Mouse (Mus musculus): ENCODE results near the gene Spon1. TPM values are rescaled to one million over a fixed set of nuclear protein-coding genes. Genes with fewer than 3 reads are reported as not detected.

The Spon1 gene
- total and polyA plus RNA-seq, 3 experiments: not detected

DNA sequence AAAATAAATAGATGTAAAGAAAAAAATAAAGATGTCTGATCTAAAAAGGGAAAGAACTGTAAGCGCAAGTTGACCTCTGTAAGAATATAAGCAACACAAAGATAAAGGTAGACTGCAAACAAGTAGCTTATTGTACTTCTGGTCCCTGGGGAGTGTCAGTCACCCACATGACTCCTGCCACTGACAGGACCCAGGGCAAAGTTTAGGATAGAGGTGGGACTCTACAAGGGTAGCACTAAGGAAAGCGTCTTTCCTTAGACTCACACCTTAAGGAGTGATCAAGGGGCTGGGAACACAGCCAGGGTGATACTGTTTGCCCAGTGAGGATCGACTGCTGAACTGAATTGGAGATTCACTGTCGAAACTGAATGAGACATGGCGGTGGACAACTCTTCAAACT, 323.1 kb downstream of the Spon1 start:
- H3K4me1 ChIP-seq (ENCODE audit: control insufficient read depth in 1 of 2, insufficient read depth in 2 of 2, low read length in 2 of 2): no peaks in the 10 kb centered on the region
- H3K9ac ChIP-seq (ENCODE audit: control insufficient read depth, low read depth, low read length, poor library complexity, severe bottlenecking): no peak overlapping the region
- no peak overlapping the region for H3K27ac ChIP-seq (ENCODE audit: control insufficient read depth, low read depth, low read length)
- no peak for DNase-seq (ENCODE audit: low read depth, low spot score)
- TF ChIP-seq MXI1 (IDR thresholded peaks at IDR 0.05; ENCODE audit: low read depth, low read length) (no peak), NELFE (IDR thresholded peaks at IDR 0.05; ENCODE audit: low read depth, low read length) (no peak)
- H3K9me3 ChIP-seq (replicated peaks; ENCODE audit: insufficient read depth, low read length): no peaks in the 10 kb centered on the region
- no peaks in the 10 kb centered on the region for H3K79me2 ChIP-seq (ENCODE audit: control insufficient read depth, insufficient read depth, low read length, poor library complexity)
- no peaks in the 10 kb centered on the region for H3K36me3 ChIP-seq (ENCODE audit: control insufficient read depth in 1 of 2, insufficient read depth in 2 of 2, low read length in 2 of 2)
- H3K27me3 ChIP-seq (ENCODE audit: control insufficient read depth in 1 of 2, insufficient read depth in 2 of 2, low read length in 2 of 2): peaks cover 0 to 2% of the 10 kb centered on the region in 2 experiments; a peak in 1 of 4 replicates
- no peak overlapping the region for H3K4me3 ChIP-seq (ENCODE audit: control insufficient read depth in 1 of 2, insufficient read depth in 1 of 2, low read depth in 2 of 2, low read length in 2 of 2)

DNA sequence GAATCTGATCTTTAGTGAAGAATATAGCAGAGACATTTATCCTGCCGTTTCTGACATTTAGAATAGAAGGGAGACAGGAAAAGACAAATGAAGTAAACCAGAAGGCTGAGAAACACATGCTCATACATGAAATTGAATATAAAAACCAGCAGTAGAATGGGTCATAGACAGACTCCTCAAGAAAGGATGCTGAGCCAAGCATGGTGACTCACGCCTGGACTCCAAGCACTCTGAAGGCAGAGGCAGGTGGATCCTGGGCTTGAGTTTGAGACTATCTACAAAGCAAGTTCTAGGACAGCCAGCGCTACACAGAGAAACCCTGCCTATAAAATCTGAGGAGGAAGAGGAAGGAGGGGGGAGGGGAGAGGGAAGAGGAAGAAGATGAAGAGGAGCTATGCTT, 324.4 kb downstream of the Spon1 start:
- H3K9ac ChIP-seq (ENCODE audit: control insufficient read depth, low read depth, low read length, poor library complexity, severe bottlenecking): no peak overlapping the region
- no peak for TF ChIP-seq SMC3 (IDR thresholded peaks at IDR 0.05; ENCODE audit: low read depth, low read length)
- TF ChIP-seq EP300 (IDR thresholded peaks at IDR 0.05; ENCODE audit: low read depth in 1 of 2, low read length in 2 of 2): no peak
- no peak for TF ChIP-seq KAT2A (conservative IDR thresholded peaks at IDR 0.05; ENCODE audit: low read depth, low read length)
- TF ChIP-seq USF2 (IDR thresholded peaks at IDR 0.05; ENCODE audit: borderline replicate concordance in 1 of 2, insufficient read depth in 1 of 2, low read depth in 1 of 2, low read length in 2 of 2): no peak
- no peak for TF ChIP-seq MAZ (IDR thresholded peaks at IDR 0.05; ENCODE audit: low read depth, low read length)
- TF ChIP-seq POLR2AphosphoS5 (IDR thresholded peaks at IDR 0.05; ENCODE audit: borderline replicate concordance, low read depth, low read length): no peak
- no peak for TF ChIP-seq MYB (IDR thresholded peaks at IDR 0.05; ENCODE audit: low read depth, low read length)
- TF ChIP-seq TCF12 (IDR thresholded peaks at IDR 0.05; ENCODE audit: low read depth, low read length): no peak
- no peak for TF ChIP-seq CTCF (IDR thresholded peaks at IDR 0.05 in 2 of 3, conservative IDR thresholded peaks at IDR 0.05 in 1 of 3; ENCODE audit: control insufficient read depth in 1 of 3, insufficient read depth in 1 of 3, low read depth in 2 of 3, low read length in 3 of 3, poor library complexity in 1 of 3, severe bottlenecking in 1 of 3)
- no peak for TF ChIP-seq MAFK (IDR thresholded peaks at IDR 0.05; ENCODE audit: borderline replicate concordance, low read depth, low read length)
- no peaks in the 10 kb centered on the region for H3K4me1 ChIP-seq (ENCODE audit: control insufficient read depth in 1 of 2, insufficient read depth in 2 of 2, low read length in 2 of 2)
- no peaks in the 10 kb centered on the region for H3K36me3 ChIP-seq (ENCODE audit: control insufficient read depth in 1 of 2, insufficient read depth in 2 of 2, low read length in 2 of 2)
- no peak overlapping the region for H3K27ac ChIP-seq (ENCODE audit: control insufficient read depth, low read depth, low read length)
- H3K9me3 ChIP-seq (replicated peaks; ENCODE audit: insufficient read depth, low read length): no peaks in the 10 kb centered on the region
- no peak overlapping the region for H3K4me3 ChIP-seq (ENCODE audit: control insufficient read depth in 1 of 2, insufficient read depth in 1 of 2, low read depth in 2 of 2, low read length in 2 of 2)
- no peak for DNase-seq (ENCODE audit: low read depth, low spot score)
- no peaks in the 10 kb centered on the region for H3K79me2 ChIP-seq (ENCODE audit: control insufficient read depth, insufficient read depth, low read length, poor library complexity)
- peaks cover 0 to 2% of the 10 kb centered on the region in 2 experiments; a peak in 1 of 4 replicates for H3K27me3 ChIP-seq (ENCODE audit: control insufficient read depth in 1 of 2, insufficient read depth in 2 of 2, low read length in 2 of 2)

DNA sequence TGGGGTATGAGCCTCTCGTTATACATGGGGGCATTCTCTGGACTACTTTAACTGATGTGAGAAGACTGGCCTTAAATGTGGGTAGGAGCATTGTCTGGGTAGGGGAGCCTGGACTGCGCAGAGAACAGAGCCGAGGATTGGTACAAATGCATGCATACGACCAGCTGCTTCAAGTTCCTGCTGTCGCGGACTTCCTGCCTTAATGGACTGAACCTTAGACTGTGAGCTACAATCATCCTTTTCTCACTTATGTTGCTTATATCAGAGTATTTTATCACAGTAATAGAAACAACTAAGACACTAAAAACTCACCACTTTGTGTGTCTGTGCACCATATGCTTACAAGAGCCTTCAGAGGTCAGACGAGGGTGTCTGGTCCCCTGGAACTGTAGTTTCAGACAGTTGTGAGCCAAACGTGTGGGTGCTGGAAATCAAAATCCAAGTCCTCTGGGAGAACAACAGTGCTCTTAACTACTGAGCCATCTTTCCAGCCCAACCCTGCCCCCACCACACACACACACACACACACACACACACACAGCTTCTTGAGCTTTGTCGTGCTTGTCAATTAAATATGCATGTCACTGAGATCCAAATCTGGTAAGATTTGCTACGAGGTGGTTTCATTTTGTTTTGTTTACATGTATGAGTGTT, 325.2 kb downstream of the Spon1 start:
- no peak for DNase-seq (ENCODE audit: low read depth, low spot score)
- TF ChIP-seq GATA1 (IDR thresholded peaks at IDR 0.05; ENCODE audit: low read depth, low read length) (no peak), JUND (IDR thresholded peaks at IDR 0.05; ENCODE audit: low read depth, low read length) (no peak), MXI1 (IDR thresholded peaks at IDR 0.05; ENCODE audit: low read depth, low read length) (no peak), MYB (IDR thresholded peaks at IDR 0.05; ENCODE audit: low read depth, low read length) (no peak), ZC3H11A (IDR thresholded peaks at IDR 0.05; ENCODE audit: low read depth, low read length) (no peak), CTCF (IDR thresholded peaks at IDR 0.05 in 2 of 3, conservative IDR thresholded peaks at IDR 0.05 in 1 of 3; ENCODE audit: control insufficient read depth in 1 of 3, insufficient read depth in 1 of 3, low read depth in 2 of 3, low read length in 3 of 3, poor library complexity in 1 of 3, severe bottlenecking in 1 of 3) (no peak), MAX (IDR thresholded peaks at IDR 0.05; ENCODE audit: low read length) (no peak), SMC3 (IDR thresholded peaks at IDR 0.05; ENCODE audit: low read depth, low read length) (no peak), ZKSCAN1 (IDR thresholded peaks at IDR 0.05; ENCODE audit: low read depth, low read length) (no peak), HCFC1 (IDR thresholded peaks at IDR 0.05; ENCODE audit: low read depth, low read length) (no peak), BHLHE40 (IDR thresholded peaks at IDR 0.05; ENCODE audit: borderline replicate concordance, low read depth, low read length) (no peak)
- no peaks in the 10 kb centered on the region for H3K4me1 ChIP-seq (ENCODE audit: control insufficient read depth in 1 of 2, insufficient read depth in 2 of 2, low read length in 2 of 2)

More for the DNA sequence above, 325.2 kb downstream of the Spon1 start:
- Histone ChIP-seq H3K27ac (ENCODE audit: control insufficient read depth, low read depth, low read length) (no peak overlapping the region), H3K4me3 (ENCODE audit: control insufficient read depth in 1 of 2, insufficient read depth in 1 of 2, low read depth in 2 of 2, low read length in 2 of 2) (peak overlapping the region; percentile 19 to 25; a peak in 2 of 4 replicates), H3K36me3 (ENCODE audit: control insufficient read depth in 1 of 2, insufficient read depth in 2 of 2, low read length in 2 of 2) (no peaks in the 10 kb centered on the region), H3K9me3 (replicated peaks; ENCODE audit: insufficient read depth, low read length) (no peaks in the 10 kb centered on the region), H3K9ac (ENCODE audit: control insufficient read depth, low read depth, low read length, poor library complexity, severe bottlenecking) (no peak overlapping the region), H3K79me2 (ENCODE audit: control insufficient read depth, insufficient read depth, low read length, poor library complexity) (no peaks in the 10 kb centered on the region), H3K27me3 (ENCODE audit: control insufficient read depth in 1 of 2, insufficient read depth in 2 of 2, low read length in 2 of 2) (peaks cover 0 to 2% of the 10 kb centered on the region in 2 experiments; a peak in 1 of 4 replicates)

All from MEL (cell line).